In genomic region chr3:27466297-27466901, GRCm38 (mm10) we compare ENCODE assay signal across 9 mouse cellular contexts.
A peak's percentile ranks its signal among the peaks of the same experiment; 100 is the strongest.
DNase-seq lines count a peak whose midpoint lies in the region; ATAC-seq lines count a peak whose summit lies in the region.
"Had no signal": no experiment of that assay in that cellular context is flagged by ENCODE, and none has a peak within 500 bp of the region (broad histone marks: within the 10 kb centered on the region; RNA-seq: fewer than 3 reads in every experiment).

No protein-coding gene starts in this region.

- H3K9ac ChIP-seq in heart, embryonic 13.5 days, result no peak overlapping the region
- H3K9ac ChIP-seq: limb, embryonic 12.5 days had no signal

- peaks cover 65% of the 10 kb centered on the region for H3K4me1 ChIP-seq in heart, embryonic 13.5 days
- H3K4me1 ChIP-seq: limb, embryonic 12.5 days had no signal

- H3K4me3 ChIP-seq in heart, embryonic 13.5 days, result no peak overlapping the region
- H3K4me3 ChIP-seq: limb, embryonic 12.5 days had no signal

- peaks cover 82% of the 10 kb centered on the region for H3K36me3 ChIP-seq in heart, embryonic 13.5 days

- peak; percentile 53 for DNase-seq in gastrocnemius, adult 18-20 months (ENCODE audit: low spot score)
- DNase-seq in gastrocnemius, postnatal 36 days, result no peak
- peak; percentile 67 for DNase-seq in 416B (ENCODE audit: low read depth)
- DNase-seq in brain, adult 2 months (ENCODE audit: low read depth, low spot score), result peak; percentile 83
- peak; percentile 76 for DNase-seq in layer of hippocampus, postnatal 10 days (ENCODE audit: low spot score in 2 of 2)
- peak; percentile 25 for DNase-seq in retina, postnatal 7 days (ENCODE audit: low read depth, low spot score)
- DNase-seq in gastrocnemius, postnatal 14 days, result no peak

- intact Hi-C loops in gastrocnemius, postnatal 36 days (cut with DNase I), result loop anchor here (5.0 to 10.0 kb wide), 2 partner anchors 284 to 518 kb away; partner anchors contain the start of gene Nceh1
- intact Hi-C loops in gastrocnemius, postnatal 14 days (cut with DNase I; ENCODE audit: low total_unique reads), result loop anchor here (10.0 kb wide), 1 partner anchor 212 kb away; no protein-coding TSS in a partner anchor

- no peaks in the 10 kb centered on the region for H3K9me3 ChIP-seq in heart, embryonic 13.5 days
- H3K9me3 ChIP-seq: limb, embryonic 12.5 days had no signal

- ATAC-seq in heart, embryonic 13.5 days (ENCODE audit: extremely low read depth, insufficient number of reproducible peaks, low FRiP score, low TSS enrichment), result no peak

- no peaks in the 10 kb centered on the region for H3K27me3 ChIP-seq in heart, embryonic 13.5 days (replicated peaks)
- H3K27me3 ChIP-seq: limb, embryonic 12.5 days had no signal

- H3K27ac ChIP-seq in heart, embryonic 13.5 days (replicated peaks), result peak overlapping the region; percentile 58
- H3K27ac ChIP-seq: limb, embryonic 12.5 days had no signal

- WGBS in heart, embryonic 13.5 days, result 71% methylated on average over 7 of the region's 7 CpGs

- no peak overlapping the region for H3K4me2 ChIP-seq in heart, embryonic 13.5 days
- H3K4me2 ChIP-seq: limb, embryonic 12.5 days had no signal

Comparison
In these comparisons a context has a peak if more than half of its experiments do, and no peak if none do; other contexts are left out.
1. DNase-seq: peak in gastrocnemius, adult 18-20 months (single experiment), 416B (single experiment), brain, adult 2 months (single experiment), layer of hippocampus, postnatal 10 days (2 of 2) and retina, postnatal 7 days (single experiment); none in gastrocnemius, postnatal 36 days (0 of 2) and gastrocnemius, postnatal 14 days (single experiment).